Mouse (Mus musculus) bone marrow, adult 2 months (tissue): ENCODE measurements around the gene D430042O09Rik. TPM values are rescaled to one million over a fixed set of nuclear protein-coding genes. Genes with fewer than 3 reads are reported as not detected.

Experiments
- H3K27ac ChIP-seq: fragments of 200-500 bp; 2 replicates; pipeline ENCODE4 v1.5.1; 2012; ENCODE audit warnings: low read depth, mild to moderate bottlenecking, control low read depth, inconsistent platforms, low read length; ENCODE audit not compliant: control insufficient read depth, poor library complexity, insufficient read depth
- H3K4me1 ChIP-seq: fragments of 200-500 bp; 2 replicates; pipeline ENCODE4 v1.6.1; 2011; ENCODE audit warnings: low read length; ENCODE audit not compliant: control insufficient read depth, insufficient read depth
- H3K4me3 ChIP-seq: fragments of 200-500 bp; replicated peaks from 2 replicates; pipeline ENCODE3; 2011; ENCODE audit warnings: mild to moderate bottlenecking, low read depth, low read length, control low read depth; ENCODE audit not compliant: control insufficient read depth
- CTCF ChIP-seq: fragments of 200-500 bp; IDR thresholded peaks from 2 replicates; pipeline ENCODE4 v1.5.1; 2011; ENCODE audit warnings: low read length, control low read depth; ENCODE audit not compliant: control insufficient read depth, insufficient read depth
- POLR2A ChIP-seq: fragments of 200-500 bp; IDR thresholded peaks from 2 replicates; pipeline ENCODE4 v1.6.1; 2011; ENCODE audit warnings: low read depth, mild to moderate bottlenecking, control low read depth, low read length, borderline replicate concordance; ENCODE audit not compliant: control insufficient read depth
- WGBS: fragments of 180-500 bp; shearing (Covaris S2); methylation state at CpG from one replicate; pipeline ENCODE4 v1.1.7; 2018; 5-methylcytosine and 5-hydroxymethylcytosine counted together
- polyA plus RNA-seq: library from polyadenylated mRNA; stranded (reverse); fragments of >200 nt; gene quantifications from 2 replicates; pipeline ENCODE4 v1.2.4, GENCODE M21; 2011; ENCODE audit warnings: low replicate concordance; ENCODE audit not compliant: missing spikeins, insufficient read depth, insufficient read length

Gene D430042O09Rik
- polyA plus RNA-seq, 1 experiment = 9.2 TPM

- no peak for TF ChIP-seq CTCF
- no peak for TF ChIP-seq POLR2A
- H3K4me1 ChIP-seq = no peaks in the 10 kb centered on the region
- no peak overlapping the region for H3K4me3 ChIP-seq
- no peak overlapping the region for H3K27ac ChIP-seq
- WGBS = 86% methylated on average over 8 of the region's 8 CpGs
Measured at GRCm38 (mm10) chr7:125812721-125813120, 105.0 kb downstream of the D430042O09Rik start.

- TF ChIP-seq CTCF (no peak), POLR2A (no peak)
Measured at GRCm38 (mm10) chr7:125815733-125816132, 108.0 kb downstream of the D430042O09Rik start.

GRCm38 (mm10) chr7:125818301-125818712 lies 110.6 kb downstream of the D430042O09Rik start:
- Histone ChIP-seq H3K4me1 (no peaks in the 10 kb centered on the region), H3K27ac (no peak overlapping the region), H3K4me3 (no peak overlapping the region)
- TF ChIP-seq CTCF (no peak), POLR2A (no peak)
- WGBS = 88% methylated on average over 9 of the region's 9 CpGs

More at GRCm38 (mm10) chr7:125815733-125816132, 108.0 kb downstream of the D430042O09Rik start:
- H3K4me3 ChIP-seq = no peak overlapping the region
- no peaks in the 10 kb centered on the region for H3K4me1 ChIP-seq
- H3K27ac ChIP-seq = no peak overlapping the region
- WGBS = 95% methylated on average over 3 of the region's 3 CpGs

- Histone ChIP-seq H3K4me3 (no peak overlapping the region), H3K27ac (no peak overlapping the region), H3K4me1 (no peaks in the 10 kb centered on the region)
- WGBS = 66% methylated on average over 2 of the region's 2 CpGs
- TF ChIP-seq POLR2A = no peak
- no peak for TF ChIP-seq CTCF
Measured at GRCm38 (mm10) chr7:125820233-125820632, 112.5 kb downstream of the D430042O09Rik start.

GRCm38 (mm10) chr7:125826425-125826824 lies 118.7 kb downstream of the D430042O09Rik start:
- WGBS = 50% methylated on average over 2 of the region's 2 CpGs
- TF ChIP-seq POLR2A = no peak
- TF ChIP-seq CTCF = no peak
- H3K4me3 ChIP-seq = no peak overlapping the region
- H3K27ac ChIP-seq = no peak overlapping the region
- H3K4me1 ChIP-seq = no peaks in the 10 kb centered on the region

GRCm38 (mm10) chr7:125826887-125827286 lies 119.2 kb downstream of the D430042O09Rik start:
- H3K27ac ChIP-seq = no peak overlapping the region
- TF ChIP-seq CTCF (no peak), POLR2A (no peak)
- 73% methylated on average over 3 of the region's 3 CpGs for WGBS
- H3K4me3 ChIP-seq = no peak overlapping the region
- no peaks in the 10 kb centered on the region for H3K4me1 ChIP-seq

- no peak overlapping the region for H3K27ac ChIP-seq
- H3K4me3 ChIP-seq = no peak overlapping the region
- 55% methylated on average over 9 of the region's 9 CpGs for WGBS
- TF ChIP-seq CTCF (no peak), POLR2A (no peak)
- H3K4me1 ChIP-seq = no peaks in the 10 kb centered on the region
Measured at GRCm38 (mm10) chr7:125827420-125827819, 119.7 kb downstream of the D430042O09Rik start.

GRCm38 (mm10) chr7:125828561-125828960 lies 120.9 kb downstream of the D430042O09Rik start:
- Histone ChIP-seq H3K27ac (no peak overlapping the region), H3K4me1 (no peaks in the 10 kb centered on the region), H3K4me3 (no peak overlapping the region)
- TF ChIP-seq CTCF = no peak
- TF ChIP-seq POLR2A = no peak
- 87% methylated on average over 5 of the region's 5 CpGs for WGBS

- 80% methylated on average over 3 of the region's 3 CpGs for WGBS
- Histone ChIP-seq H3K4me1 (no peaks in the 10 kb centered on the region), H3K4me3 (no peak overlapping the region), H3K27ac (no peak overlapping the region)
- TF ChIP-seq CTCF (no peak), POLR2A (no peak)
Measured at GRCm38 (mm10) chr7:125829121-125829666, 121.5 kb downstream of the D430042O09Rik start.
